Mouse (Mus musculus) bone marrow, adult 2 months (tissue): ENCODE results near the gene 1700020D05Rik.

Source experiments
- CTCF ChIP-seq: fragments of 200-500 bp; IDR thresholded peaks from 2 replicates; pipeline ENCODE4 v1.5.1; 2011; ENCODE audit warnings: low read length, control low read depth; ENCODE audit not compliant: control insufficient read depth, insufficient read depth
- POLR2A ChIP-seq: fragments of 200-500 bp; IDR thresholded peaks from 2 replicates; pipeline ENCODE4 v1.6.1; 2011; ENCODE audit warnings: low read depth, mild to moderate bottlenecking, control low read depth, low read length, borderline replicate concordance; ENCODE audit not compliant: control insufficient read depth

- no peak for TF ChIP-seq CTCF
- no peak for TF ChIP-seq POLR2A
Observed at GRCm38 (mm10) chr19:5503687-5504086, at the start of gene 1700020D05Rik.
